Comparison of ENCODE assay signal across 30 mouse cellular contexts in genomic region chr17:32367706-32368105, GRCm38 (mm10). TPM values are rescaled to one million over a fixed set of nuclear protein-coding genes. Genes with fewer than 3 reads are reported as not detected.
DNase-seq lines count a peak whose midpoint lies in the region; ATAC-seq and TF ChIP-seq lines count a peak whose summit lies in the region.
"Had no signal": no experiment of that assay in that cellular context is flagged by ENCODE, and none has a peak within 500 bp of the region (broad histone marks: within the 10 kb centered on the region; RNA-seq: fewer than 3 reads in every experiment).

No protein-coding gene starts in this region.

- H3K79me2 ChIP-seq in heart, adult 2 months (replicated peaks; ENCODE audit: control insufficient read depth, insufficient read depth, low read length): 0 out of 2 replicates have a peak, but pooled peaks cover 2% of the 10 kb centered on the region

- no peaks in the 10 kb centered on the region for H3K36me3 ChIP-seq in heart, adult 2 months (ENCODE audit: control insufficient read depth, insufficient read depth, low read length)
- no peaks in the 10 kb centered on the region for H3K36me3 ChIP-seq in liver, embryonic 15.5 days (replicated peaks)
- no peaks in the 10 kb centered on the region for H3K36me3 ChIP-seq in liver, postnatal 0 days (replicated peaks; ENCODE audit: insufficient read depth, low read length)
- H3K36me3 ChIP-seq: heart, embryonic 13.5 days; intestine, embryonic 15.5 days had no signal

- ATAC-seq in liver, embryonic 15.5 days (ENCODE audit: insufficient read depth): no peak
- no peak for ATAC-seq in liver, postnatal 0 days
- ATAC-seq: activated CD4-positive, CD25-positive, alpha-beta regulatory T cell, adult 4 months; CD4-positive, CD25-positive, alpha-beta regulatory T cell, adult 4 months; forebrain, embryonic 14.5 days; forebrain, postnatal 0 days; hindbrain, embryonic 16.5 days; intestine, embryonic 15.5 days had no signal

- H3K27ac ChIP-seq in heart, adult 2 months: no peak overlapping the region
- no peak overlapping the region for H3K27ac ChIP-seq in liver, embryonic 15.5 days (replicated peaks)
- no peak overlapping the region for H3K27ac ChIP-seq in liver, postnatal 0 days (ENCODE audit: low read depth)
- H3K27ac ChIP-seq: embryonic facial prominence, embryonic 13.5 days; heart, embryonic 13.5 days; hindbrain, embryonic 13.5 days; intestine, embryonic 15.5 days had no signal

- no peaks in the 10 kb centered on the region for H3K9me3 ChIP-seq in liver, embryonic 15.5 days (replicated peaks)
- H3K9me3 ChIP-seq in liver, postnatal 0 days (ENCODE audit: low read length): no peaks in the 10 kb centered on the region
- H3K9me3 ChIP-seq: embryonic facial prominence, embryonic 10.5 days; embryonic facial prominence, embryonic 13.5 days; heart, embryonic 13.5 days; hindbrain, embryonic 13.5 days; intestine, embryonic 15.5 days had no signal

- WGBS in heart, adult 2 months: 91% methylated on average over 11 of the region's 11 CpGs
- 84% methylated on average over 11 of the region's 11 CpGs for WGBS in liver, embryonic 15.5 days (ENCODE audit: insufficient replicate concordance)
- WGBS in liver, postnatal 0 days (ENCODE audit: insufficient replicate concordance): 88% methylated on average over 11 of the region's 11 CpGs

- intact Hi-C loops in heart, adult 2 months (cut with DNase I): loop anchor here (1.0 kb wide), 1 partner anchor 11 kb away; no protein-coding TSS in a partner anchor

- H3K4me2 ChIP-seq in liver, embryonic 15.5 days: peak overlapping the region; percentile 76; the same call in 1 of the 2 replicates
- H3K4me2 ChIP-seq in liver, postnatal 0 days (ENCODE audit: low read depth, low read length): no peak overlapping the region
- H3K4me2 ChIP-seq: embryonic facial prominence, embryonic 13.5 days; heart, embryonic 13.5 days; hindbrain, embryonic 13.5 days had no signal

- peak; percentile 23 for DNase-seq in cerebellum, adult 9-11 months
- DNase-seq in cerebellum, adult 8-10 months: no peak
- DNase-seq in heart, adult 11 months: peak; percentile 88
- DNase-seq in heart, adult 2 months: no peak
- DNase-seq in liver, postnatal 0 days: no peak
- DNase-seq: adrenal gland, postnatal 14 days; cerebellum, adult 11 months; cerebellum, adult 9-10 months; cerebellum, postnatal 25 days; embryo, embryonic 11 days; forebrain, postnatal 0 days; gastrocnemius, postnatal 10 days; gastrocnemius, postnatal 36 days; kidney, adult 11 months; kidney, adult 8-10 months had no signal

- no peak for TF ChIP-seq EP300 in heart, adult 2 months (IDR thresholded peaks at IDR 0.05; ENCODE audit: insufficient read depth, low read depth, low read length)
- no peak for TF ChIP-seq EP300 in liver, postnatal 0 days (IDR thresholded peaks at IDR 0.05; ENCODE audit: low read depth)

- no peak overlapping the region for H3K4me3 ChIP-seq in heart, adult 2 months
- H3K4me3 ChIP-seq in liver, embryonic 15.5 days (replicated peaks): no peak overlapping the region
- no peak overlapping the region for H3K4me3 ChIP-seq in liver, postnatal 0 days (ENCODE audit: low read depth, low read length)
- H3K4me3 ChIP-seq: erythroblast, embryonic 14.5 days; heart, embryonic 13.5 days; hindbrain, embryonic 13.5 days; intestine, embryonic 15.5 days had no signal

- no peak for TF ChIP-seq POLR2A in heart, adult 2 months (IDR thresholded peaks at IDR 0.05; ENCODE audit: insufficient read depth, low read depth, low read length)

- peaks cover 6% of the 10 kb centered on the region for H3K4me1 ChIP-seq in heart, adult 2 months (ENCODE audit: control insufficient read depth, insufficient read depth, low read length)
- peaks cover 57% of the 10 kb centered on the region for H3K4me1 ChIP-seq in liver, embryonic 15.5 days (replicated peaks)
- H3K4me1 ChIP-seq in liver, postnatal 0 days (ENCODE audit: insufficient read depth): peaks cover 27% of the 10 kb centered on the region

- H3K27me3 ChIP-seq in heart, adult 2 months (ENCODE audit: control insufficient read depth, insufficient read depth, low read length): no peaks in the 10 kb centered on the region
- no peaks in the 10 kb centered on the region for H3K27me3 ChIP-seq in liver, embryonic 15.5 days
- H3K27me3 ChIP-seq in liver, postnatal 0 days (ENCODE audit: insufficient read depth, low read length): no peaks in the 10 kb centered on the region
- H3K27me3 ChIP-seq: embryonic facial prominence, embryonic 13.5 days; heart, embryonic 13.5 days; hindbrain, embryonic 13.5 days; intestine, embryonic 15.5 days had no signal

- no peak overlapping the region for H3K9ac ChIP-seq in heart, adult 2 months (ENCODE audit: low read depth, low read length)
- no peak overlapping the region for H3K9ac ChIP-seq in liver, embryonic 15.5 days
- no peak overlapping the region for H3K9ac ChIP-seq in liver, postnatal 0 days (replicated peaks)
- H3K9ac ChIP-seq: embryonic facial prominence, embryonic 13.5 days; forebrain, postnatal 0 days; heart, embryonic 13.5 days; hindbrain, embryonic 13.5 days; intestine, embryonic 15.5 days had no signal

- no peak for TF ChIP-seq CTCF in heart, adult 2 months (IDR thresholded peaks at IDR 0.05)
- TF ChIP-seq CTCF in liver, postnatal 0 days (IDR thresholded peaks at IDR 0.05; ENCODE audit: low read depth): no peak

RNA-seq across cellular contexts. Expression of gene Akap8l, which starts 17.3 kb away (rescaled TPM):
- 10 to 100 TPM; 50.3 to 51.2 TPM for total RNA-seq in heart, adult 2 months (2021)
- 55.1 and 67.3 TPM in 2 replicates for polyA plus RNA-seq in heart, adult 2 months (2012; rRNA removed)
- polyA plus RNA-seq in liver, embryonic 15.5 days (2015; fragmentation: Nextera tagmentation; extraction: Ambion mirVana): 36.1 and 39.1 TPM in 2 replicates
- polyA plus RNA-seq in liver, postnatal 0 days (2015; fragmentation: Nextera tagmentation; extraction: Ambion mirVana): 21.5 and 23.8 TPM in 2 replicates

RNA-seq across cellular contexts. Expression of gene Wiz, which starts 21.5 kb away (rescaled TPM):
- 10 to 100 TPM; 16.0 to 16.6 TPM for total RNA-seq in heart, adult 2 months (2021)
- polyA plus RNA-seq in heart, adult 2 months (2012; rRNA removed): 17.2 and 17.4 TPM in 2 replicates
- polyA plus RNA-seq in liver, embryonic 15.5 days (2015; fragmentation: Nextera tagmentation; extraction: Ambion mirVana): 6.2 and 6.7 TPM in 2 replicates
- 2.7 and 3.2 TPM in 2 replicates for polyA plus RNA-seq in liver, postnatal 0 days (2015; fragmentation: Nextera tagmentation; extraction: Ambion mirVana)

RNA-seq across cellular contexts. Expression of gene Rasal3, which starts 35.7 kb away (rescaled TPM):
- total RNA-seq in heart, adult 2 months (2021): under 1 TPM; 0.70 to 0.98 TPM
- 1.1 and 4.2 TPM in 2 replicates for polyA plus RNA-seq in heart, adult 2 months (2012; rRNA removed)
- 2.4 and 4.0 TPM in 2 replicates for polyA plus RNA-seq in liver, embryonic 15.5 days (2015; fragmentation: Nextera tagmentation; extraction: Ambion mirVana)
- polyA plus RNA-seq in liver, postnatal 0 days (2015; fragmentation: Nextera tagmentation; extraction: Ambion mirVana): 2.9 and 3.1 TPM in 2 replicates
- polyA plus RNA-seq: C2C12 had no signal

RNA-seq across cellular contexts. Expression of gene Akap8, which starts 46.7 kb away (rescaled TPM):
- 10 to 100 TPM; 38.9 to 40.7 TPM for total RNA-seq in heart, adult 2 months (2021)
- 32.2 and 40.4 TPM in 2 replicates for polyA plus RNA-seq in heart, adult 2 months (2012; rRNA removed)
- 29.1 and 32.3 TPM in 2 replicates for polyA plus RNA-seq in liver, embryonic 15.5 days (2015; fragmentation: Nextera tagmentation; extraction: Ambion mirVana)
- 14.5 and 17.3 TPM in 2 replicates for polyA plus RNA-seq in liver, postnatal 0 days (2015; fragmentation: Nextera tagmentation; extraction: Ambion mirVana)

RNA-seq across cellular contexts. Expression of gene Pglyrp2, which starts 56.3 kb away (rescaled TPM):
- total RNA-seq in heart, adult 2 months (2021): under 1 TPM in 1 of 2 experiments, not detected in 1; 0.09 TPM
- polyA plus RNA-seq in heart, adult 2 months (2012; rRNA removed): 0.35 and 0.86 TPM in 2 replicates
- polyA plus RNA-seq in liver, embryonic 15.5 days (2015; fragmentation: Nextera tagmentation; extraction: Ambion mirVana): 7.2 and 9.2 TPM in 2 replicates
- 48.4 and 53.7 TPM in 2 replicates for polyA plus RNA-seq in liver, postnatal 0 days (2015; fragmentation: Nextera tagmentation; extraction: Ambion mirVana)
- total RNA-seq: ES-E14; forebrain, postnatal 0 days; gastrocnemius, postnatal 10 days had no signal
- polyA plus RNA-seq: C2C12; cortical plate, adult 2 months; embryonic facial prominence, embryonic 10.5 days; forebrain, embryonic 14.5 days; forebrain, postnatal 0 days; frontal cortex, adult 2 months; hindbrain, embryonic 16.5 days had no signal

Comparison
In these comparisons a context has a peak if more than half of its experiments do, and no peak if none do; other contexts are left out.
1. DNase-seq: peak in cerebellum, adult 9-11 months (single experiment) and heart, adult 11 months (single experiment); none in cerebellum, adult 8-10 months (single experiment), heart, adult 2 months (0 of 2) and liver, postnatal 0 days (single experiment).